ENCODE assay signal across 8 mouse cellular contexts in the genomic region with DNA sequence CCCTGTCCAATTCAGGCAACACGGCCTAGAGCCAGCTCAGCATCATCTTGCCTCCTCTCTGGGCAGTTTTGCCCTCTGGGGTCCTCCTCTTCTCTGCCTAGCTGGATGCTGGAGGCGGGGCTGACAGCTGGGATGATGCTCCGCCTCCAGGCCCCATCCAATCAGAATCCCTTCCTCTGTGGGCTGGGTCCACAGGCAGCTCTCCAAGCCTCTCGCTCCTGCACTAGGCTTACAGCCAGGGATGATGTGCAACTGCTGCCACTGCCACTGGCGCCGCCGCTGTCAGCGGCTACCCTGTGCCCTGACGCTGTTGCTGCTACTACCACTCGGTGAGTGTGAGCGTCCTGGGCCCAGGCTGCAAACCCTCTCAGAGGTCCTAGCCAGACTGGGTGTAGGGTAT. TPM values are rescaled to one million over a fixed set of nuclear protein-coding genes. Genes with fewer than 3 reads are reported as not detected.
DNase-seq lines count a peak whose midpoint lies in the region; ATAC-seq lines count a peak whose summit lies in the region.

A gene (plus strand): TSS at position 229 of the 400 bp plus-strand sequence.

- no peaks in the 10 kb centered on the region for H3K9me3 ChIP-seq in heart, embryonic 12.5 days (replicated peaks)
- no peaks in the 10 kb centered on the region for H3K9me3 ChIP-seq in kidney, embryonic 14.5 days (ENCODE audit: control insufficient read depth, low read length)
- H3K9me3 ChIP-seq in limb, embryonic 12.5 days: no peaks in the 10 kb centered on the region
- H3K9me3 ChIP-seq in midbrain, embryonic 14.5 days (ENCODE audit: control insufficient read depth, low read length): no peaks in the 10 kb centered on the region

- H3K9ac ChIP-seq in heart, embryonic 12.5 days: peak within 1 kb of the TSS; percentile 46; the same call in 1 of the 2 replicates
- H3K9ac ChIP-seq in kidney, embryonic 14.5 days (ENCODE audit: low read depth, low read length): no peak within 1 kb of the TSS
- H3K9ac ChIP-seq in limb, embryonic 12.5 days (replicated peaks): no peak within 1 kb of the TSS
- H3K9ac ChIP-seq in midbrain, embryonic 14.5 days (replicated peaks; ENCODE audit: low read length): peak within 1 kb of the TSS; percentile 17; the same call in 1 of the 2 replicates

- peak within 1 kb of the TSS; percentile 29 for H3K4me2 ChIP-seq in heart, embryonic 12.5 days
- H3K4me2 ChIP-seq in kidney, embryonic 14.5 days (replicated peaks; ENCODE audit: low read depth, low read length): no peak within 1 kb of the TSS
- peak within 1 kb of the TSS; percentile 16; the same call in 1 of the 2 replicates for H3K4me2 ChIP-seq in limb, embryonic 12.5 days
- H3K4me2 ChIP-seq in midbrain, embryonic 14.5 days (ENCODE audit: low read length): peak within 1 kb of the TSS; percentile 32

- no peaks in the 10 kb centered on the region for H3K27me3 ChIP-seq in heart, embryonic 12.5 days (replicated peaks)
- no peaks in the 10 kb centered on the region for H3K27me3 ChIP-seq in kidney, embryonic 14.5 days (ENCODE audit: control insufficient read depth, insufficient read depth, low read length)
- H3K27me3 ChIP-seq in limb, embryonic 12.5 days: no peaks in the 10 kb centered on the region
- no peaks in the 10 kb centered on the region for H3K27me3 ChIP-seq in midbrain, embryonic 14.5 days (ENCODE audit: control insufficient read depth, insufficient read depth, low read length)

- H3K4me1 ChIP-seq in heart, embryonic 12.5 days (replicated peaks): peaks cover 9% of the 10 kb centered on the region
- no peaks in the 10 kb centered on the region for H3K4me1 ChIP-seq in kidney, embryonic 14.5 days (ENCODE audit: control insufficient read depth, insufficient read depth, low read length)
- peaks cover 7% of the 10 kb centered on the region for H3K4me1 ChIP-seq in limb, embryonic 12.5 days (replicated peaks)
- 0 out of 2 replicates have a peak, but pooled peaks cover 7% of the 10 kb centered on the region for H3K4me1 ChIP-seq in midbrain, embryonic 14.5 days (ENCODE audit: control insufficient read depth, insufficient read depth, low read length)

- 8% methylated on average over 11 of the region's 11 CpGs for WGBS in heart, embryonic 12.5 days
- WGBS in kidney, embryonic 14.5 days: 6% methylated on average over 11 of the region's 11 CpGs
- 5% methylated on average over 11 of the region's 11 CpGs for WGBS in limb, embryonic 12.5 days
- WGBS in midbrain, embryonic 14.5 days: 4% methylated on average over 11 of the region's 11 CpGs

- H3K4me3 ChIP-seq in heart, embryonic 12.5 days: no peak within 1 kb of the TSS
- no peak within 1 kb of the TSS for H3K4me3 ChIP-seq in kidney, embryonic 14.5 days (ENCODE audit: low read length)
- H3K4me3 ChIP-seq in limb, embryonic 12.5 days (replicated peaks): no peak within 1 kb of the TSS
- H3K4me3 ChIP-seq in midbrain, embryonic 14.5 days (replicated peaks; ENCODE audit: low read depth, low read length): no peak within 1 kb of the TSS

- DNase-seq in urinary bladder, adult 18-20 months (ENCODE audit: low spot score in 2 of 2): peak; percentile 26 to 35
- DNase-seq in urinary bladder, adult 2 months (ENCODE audit: low spot score): no peak
- peak; percentile 57 for DNase-seq in fibroblast of lung, adult 2 months (ENCODE audit: low read depth)
- DNase-seq in midbrain, embryonic 14.5 days: peak; percentile 81
- DNase-seq in testis, postnatal 14 days (ENCODE audit: low spot score): peak; percentile 78

- ATAC-seq in heart, embryonic 12.5 days (ENCODE audit: insufficient number of reproducible peaks, low FRiP score): peak; percentile 82
- ATAC-seq in kidney, embryonic 14.5 days (ENCODE audit: low FRiP score, low TSS enrichment): peak; percentile 90
- peak; percentile 48 for ATAC-seq in limb, embryonic 12.5 days (ENCODE audit: insufficient number of reproducible peaks, insufficient read depth, low FRiP score, low TSS enrichment, low read depth)
- ATAC-seq in midbrain, embryonic 14.5 days (ENCODE audit: low FRiP score, low TSS enrichment): peak; percentile 86

- peak within 1 kb of the TSS; percentile 22; the same call in 1 of the 2 replicates for H3K27ac ChIP-seq in heart, embryonic 12.5 days (ENCODE audit: poor library complexity, severe bottlenecking)
- no peak within 1 kb of the TSS for H3K27ac ChIP-seq in kidney, embryonic 14.5 days (ENCODE audit: low read depth, low read length)
- 0 out of 2 replicates have a peak within 1 kb of the TSS, but pooled peaks have one; percentile 2 for H3K27ac ChIP-seq in limb, embryonic 12.5 days
- H3K27ac ChIP-seq in midbrain, embryonic 14.5 days (replicated peaks; ENCODE audit: low read depth, low read length): no peak within 1 kb of the TSS

- H3K36me3 ChIP-seq in heart, embryonic 12.5 days: peaks cover 45% of the 10 kb centered on the region
- H3K36me3 ChIP-seq in kidney, embryonic 14.5 days (ENCODE audit: control insufficient read depth, insufficient read depth, low read length): peaks cover 43% of the 10 kb centered on the region
- H3K36me3 ChIP-seq in limb, embryonic 12.5 days: peaks cover 66% of the 10 kb centered on the region
- peaks cover 59% of the 10 kb centered on the region for H3K36me3 ChIP-seq in midbrain, embryonic 14.5 days (ENCODE audit: control insufficient read depth, insufficient read depth, low read length)

RNA-seq across cellular contexts. Expression of the gene that starts here (rescaled TPM):
- polyA plus RNA-seq in urinary bladder, adult 2 months (2012; rRNA removed): 1.9 and 2.0 TPM in 2 replicates
- polyA plus RNA-seq in heart, embryonic 12.5 days (2016; fragmentation: Nextera tagmentation; extraction: Ambion mirVana): 0.31 and 0.35 TPM in 2 replicates
- polyA plus RNA-seq in kidney, embryonic 14.5 days (2014; fragmentation: Nextera tagmentation; extraction: Ambion mirVana): 1.0 and 1.1 TPM in 2 replicates
- 0.38 and 0.77 TPM in 2 replicates for polyA plus RNA-seq in limb, embryonic 12.5 days (2016; fragmentation: Nextera tagmentation; extraction: Ambion mirVana)
- polyA plus RNA-seq in midbrain, embryonic 14.5 days (2014; fragmentation: Nextera tagmentation; extraction: Ambion mirVana): 0.78 TPM in 1 of 2 replicates, not detected in the other

Comparison
In these comparisons a context has a peak if more than half of its experiments do, and no peak if none do; other contexts are left out.
1. Peak in ATAC-seq, H3K27ac ChIP-seq, H3K9ac ChIP-seq and H3K4me2 ChIP-seq in heart, embryonic 12.5 days; RNA of the gene not detected or under 1 TPM.
2. Peak in ATAC-seq, H3K27ac ChIP-seq and H3K4me2 ChIP-seq in limb, embryonic 12.5 days; RNA of the gene not detected or under 1 TPM.
3. Peak in DNase-seq, ATAC-seq, H3K9ac ChIP-seq and H3K4me2 ChIP-seq in midbrain, embryonic 14.5 days; RNA of the gene not detected or under 1 TPM.